Mouse (Mus musculus) kidney, adult 11 months (tissue): ENCODE measurements around the gene Clec16a.
A peak's percentile ranks its signal among the peaks of the same experiment; 100 is the strongest.

Source experiments
- DNase-seq: peaks from one replicate; pipeline ENCODE4 v3.0.0; 2022

The Clec16a gene

GRCm38 (mm10) chr16:10773543-10773942, 228.4 kb downstream of the Clec16a start:
- no peak for DNase-seq

- DNase-seq = no peak
Observed at GRCm38 (mm10) chr16:10774726-10775125, 229.6 kb downstream of the Clec16a start.

GRCm38 (mm10) chr16:10776322-10776721, 231.2 kb downstream of the Clec16a start:
- DNase-seq = no peak

GRCm38 (mm10) chr16:10777579-10778160, 232.5 kb downstream of the Clec16a start:
- DNase-seq = no peak

GRCm38 (mm10) chr16:10780631-10781120, 235.5 kb downstream of the Clec16a start:
- no peak for DNase-seq

GRCm38 (mm10) chr16:10781862-10782371, 236.8 kb downstream of the Clec16a start:
- DNase-seq = no peak

- peak; percentile 29 for DNase-seq
Observed at GRCm38 (mm10) chr16:10782377-10783151, 237.4 kb downstream of the Clec16a start.

- no peak for DNase-seq
Observed at GRCm38 (mm10) chr16:10783152-10783434, 238.0 kb downstream of the Clec16a start.

GRCm38 (mm10) chr16:10783451-10783850, 238.3 kb downstream of the Clec16a start:
- no peak for DNase-seq

- no peak for DNase-seq
Observed at GRCm38 (mm10) chr16:10783883-10784792, 239.0 kb downstream of the Clec16a start.

GRCm38 (mm10) chr16:10784793-10785370, 239.7 kb downstream of the Clec16a start:
- peak; percentile 78 for DNase-seq

- peak; percentile 85 for DNase-seq
Observed at GRCm38 (mm10) chr16:10785371-10786231, 240.5 kb downstream of the Clec16a start, which contains the start of gene Socs1. Socs1 (minus strand) TSS chr16:10785536.

GRCm38 (mm10) chr16:10786288-10786687, 241.1 kb downstream of the Clec16a start:
- DNase-seq = peak; percentile 80

- DNase-seq = no peak
Observed at GRCm38 (mm10) chr16:10786782-10787547, 241.8 kb downstream of the Clec16a start.

- DNase-seq = no peak
Observed at GRCm38 (mm10) chr16:10787548-10788058, 242.5 kb downstream of the Clec16a start.

- DNase-seq = no peak
Observed at GRCm38 (mm10) chr16:10788271-10788670, 243.1 kb downstream of the Clec16a start, which contains the start of gene Tnp2. Tnp2 (minus strand) TSS chr16:10788660.

GRCm38 (mm10) chr16:10788866-10789265, 243.7 kb downstream of the Clec16a start:
- no peak for DNase-seq

- no peak for DNase-seq
Observed at GRCm38 (mm10) chr16:10790702-10791101, 245.6 kb downstream of the Clec16a start, which contains the start of gene Prm3. Prm3 (minus strand) TSS chr16:10790914.
